Mouse (Mus musculus) colon, adult 2 months (tissue): ENCODE data around the gene Kcnj8. TPM values are rescaled to one million over a fixed set of nuclear protein-coding genes. Genes with fewer than 3 reads are reported as not detected.

Experiments used
- polyA plus RNA-seq: library from polyadenylated mRNA; depleted of rRNA; stranded (reverse); fragments of >200 nt; gene quantifications from 2 replicates; pipeline ENCODE4 v1.2.3, GENCODE M21; 2012; rRNA removed

Gene Kcnj8
- 15.9 and 18.3 TPM in 2 replicates for polyA plus RNA-seq

GRCm38 (mm10) chr6:142571055-142571618, at the start of gene Kcnj8:
Gene Kcnj8 (minus strand): TSS chr6:142571614.

Other genes starting within 250 kb of the Kcnj8 start
- gene Slco1a5, start 248.6 kb downstream of the Kcnj8 start, polyA plus RNA-seq, result not detected in 2 replicates
- 7.0 and 7.2 TPM in 2 replicates for gene Pyroxd1, start 226.0 kb downstream of the Kcnj8 start, polyA plus RNA-seq
- 2.5 and 3.1 TPM in 2 replicates for gene Recql, start 184.5 kb downstream of the Kcnj8 start, polyA plus RNA-seq
- 4.0 and 4.3 TPM in 2 replicates for gene Golt1b, start 184.4 kb downstream of the Kcnj8 start, polyA plus RNA-seq
- gene Spx, start 158.2 kb downstream of the Kcnj8 start, polyA plus RNA-seq, result 0.37 and 0.60 TPM in 2 replicates
- 0.03 and 0.06 TPM in 2 replicates for gene Gys2, start 98.5 kb downstream of the Kcnj8 start, polyA plus RNA-seq
- gene Ldhb, start 63.7 kb downstream of the Kcnj8 start, polyA plus RNA-seq, result 18.1 and 19.0 TPM in 2 replicates
- 4.0 and 4.4 TPM in 2 replicates for gene Abcc9, start 130.7 kb upstream of the Kcnj8 start, polyA plus RNA-seq
- 186 and 208 TPM in 2 replicates for gene Cmas, start 185.1 kb upstream of the Kcnj8 start, polyA plus RNA-seq
- not detected in 2 replicates for gene Sult6b2, start 232.9 kb upstream of the Kcnj8 start, polyA plus RNA-seq